Mouse (Mus musculus) brain, embryonic 18.5 days (tissue): ENCODE measurements around the gene Sesn3.
"Not testable (repeated sequence)": the region's sequence is repeated elsewhere in the genome, so short reads cannot be mapped to it uniquely, and the experiment has no call there.

ENCODE experiments used
- DNase-seq: peaks from one replicate; pipeline ENCODE4 v3.0.0-alpha.2; 2012; ENCODE audit warnings: low read depth, low spot score

Gene Sesn3

DNA sequence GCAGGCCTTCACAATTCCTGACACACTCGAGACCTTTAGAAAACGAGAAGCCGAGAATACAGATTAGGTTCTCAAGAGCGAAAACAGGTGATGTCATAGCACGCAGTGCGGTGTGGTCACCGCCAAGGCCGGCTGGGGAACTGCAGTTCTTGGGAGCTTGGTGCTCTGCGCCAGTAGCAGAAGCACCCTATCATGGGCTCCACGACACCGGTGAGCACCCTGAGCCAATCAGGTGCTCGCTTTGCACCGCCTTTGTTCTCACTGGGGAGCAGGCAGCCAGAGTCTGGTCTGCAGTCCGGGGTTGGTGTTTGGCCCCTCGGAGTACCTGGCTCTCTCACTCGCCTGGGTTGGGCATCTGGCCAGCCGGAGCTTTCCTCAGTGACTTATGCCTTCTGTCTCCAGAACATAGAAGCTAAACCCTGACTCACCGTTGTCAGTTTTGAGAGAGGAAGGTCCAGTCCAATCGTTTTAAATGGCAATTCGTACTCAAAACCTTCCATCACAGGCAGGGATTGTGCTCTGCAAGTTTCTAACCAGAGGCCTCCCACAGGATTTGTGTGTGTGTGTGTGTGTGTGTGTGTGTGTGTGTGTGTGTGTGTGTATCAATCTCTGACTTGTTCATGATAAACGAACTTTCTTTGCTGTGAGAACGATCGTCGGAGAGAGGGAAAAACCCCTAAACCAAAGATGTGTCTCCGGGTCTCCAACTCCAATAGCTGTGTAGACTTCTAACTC, at the start of gene Sesn3:
Gene Sesn3, plus strand, starts transcription at position 82 of the 735 bp plus-strand sequence.
- DNase-seq = no peak

DNA sequence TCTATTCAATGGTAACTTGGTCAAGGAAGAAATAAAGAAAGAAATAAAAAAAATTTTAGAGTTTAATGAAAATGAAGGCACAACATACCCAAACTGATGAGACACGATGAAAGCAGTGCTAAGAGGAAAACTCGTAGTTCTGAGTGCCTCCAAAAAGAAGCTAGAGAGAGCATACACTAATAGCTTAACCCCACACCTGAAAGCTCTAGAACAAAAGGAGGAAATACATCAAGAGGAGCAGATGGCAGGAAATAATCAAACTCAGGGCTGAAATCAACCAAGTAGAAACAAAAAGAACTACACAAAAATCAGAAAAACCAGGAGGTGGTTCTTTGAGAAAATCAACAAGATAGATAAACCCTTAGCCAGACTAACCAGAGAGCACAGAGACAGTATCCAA, 47.8 kb upstream of the Sesn3 start:
- DNase-seq = not testable (repeated sequence)

DNA sequence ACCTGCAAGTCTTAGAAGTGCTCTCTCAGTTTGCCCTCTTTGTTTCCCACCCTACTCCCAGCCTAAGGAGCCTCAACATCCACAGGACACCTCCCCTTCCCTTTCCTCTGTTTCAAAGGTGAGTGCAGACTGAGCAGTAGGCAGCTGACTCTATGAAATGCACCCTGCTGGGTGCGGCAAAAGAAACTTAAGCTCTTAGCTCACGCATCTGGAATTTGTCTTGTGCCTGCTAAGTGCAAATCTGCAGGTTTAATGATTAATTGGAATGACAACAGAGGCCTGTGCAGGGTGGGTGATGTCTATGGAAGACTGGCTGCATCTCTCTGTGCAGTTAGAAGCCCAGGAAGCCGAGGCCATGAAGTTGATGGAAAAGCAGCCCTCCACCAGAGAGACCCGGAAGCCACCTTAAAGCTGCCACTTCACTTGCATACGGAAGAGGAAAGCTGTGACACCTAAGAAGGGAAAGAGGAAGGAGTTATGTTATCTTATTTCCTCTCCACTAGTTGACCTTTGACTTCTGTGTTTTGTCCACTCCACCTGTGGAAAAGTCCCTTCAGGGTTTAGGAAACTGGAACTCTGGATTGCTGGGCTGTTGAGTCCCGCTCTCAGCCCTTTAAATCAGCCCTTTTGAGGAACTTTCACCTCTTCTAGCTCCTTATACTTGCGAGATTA, 41.0 kb upstream of the Sesn3 start:
- DNase-seq = no peak

DNA sequence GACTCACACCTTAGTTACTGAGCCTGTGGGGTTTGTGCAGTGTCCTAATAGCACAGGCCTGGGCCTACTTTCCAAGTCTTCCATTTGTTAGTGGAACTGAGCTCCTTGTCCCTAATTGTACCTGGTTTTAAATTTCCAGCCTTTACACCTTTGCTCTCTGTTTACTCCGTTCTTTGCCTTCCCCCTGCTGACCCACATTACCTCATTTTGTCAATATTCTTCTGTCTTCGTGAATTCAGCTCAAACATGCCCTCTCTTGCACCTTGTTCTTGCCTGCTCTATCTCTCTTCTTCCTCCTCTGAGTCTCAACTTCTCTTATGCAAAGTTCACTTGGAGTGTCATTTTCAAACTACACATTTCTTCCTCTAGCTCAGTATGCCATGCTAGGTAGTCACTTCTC, 39.6 kb upstream of the Sesn3 start:
- DNase-seq = no peak

DNA sequence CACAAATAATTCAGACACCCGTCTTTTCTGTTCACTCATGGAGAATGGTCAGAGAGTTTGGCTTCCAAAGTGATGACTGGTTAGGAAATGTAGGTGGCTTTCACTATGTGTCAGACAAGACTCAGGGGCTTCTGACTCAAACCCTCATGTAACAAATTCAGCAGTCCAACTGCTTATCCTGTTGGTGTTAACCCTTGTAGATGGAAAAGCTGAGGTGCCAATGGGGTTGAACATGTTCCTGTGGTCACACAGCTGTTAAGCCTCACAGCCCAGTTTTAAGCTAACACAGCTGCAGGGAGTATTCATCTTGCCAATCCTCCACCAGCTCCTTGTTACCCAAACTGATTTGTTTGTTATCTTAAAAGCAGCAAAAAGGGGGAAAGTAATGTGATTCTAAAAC, 33.9 kb upstream of the Sesn3 start:
- not testable (repeated sequence) for DNase-seq

DNA sequence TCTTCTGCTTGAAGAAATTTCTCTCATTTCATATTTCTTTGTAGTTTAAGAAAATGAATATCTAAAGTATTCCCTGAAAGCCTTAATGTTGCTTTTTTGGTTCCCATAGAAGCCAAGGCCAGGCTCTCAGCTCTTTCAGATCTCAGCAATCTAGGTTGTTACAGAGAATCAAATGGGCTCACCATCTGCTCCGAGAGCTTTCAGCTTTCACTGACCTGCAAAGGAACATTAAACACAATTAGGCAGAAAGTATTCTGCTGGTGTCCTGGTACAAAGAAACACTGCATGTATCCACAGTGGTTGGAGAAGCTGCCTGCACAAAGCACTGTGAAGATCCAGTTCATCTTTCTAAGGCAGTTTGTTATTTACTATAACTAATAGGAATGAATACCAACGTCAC, 32.6 kb upstream of the Sesn3 start:
- no peak for DNase-seq

DNA sequence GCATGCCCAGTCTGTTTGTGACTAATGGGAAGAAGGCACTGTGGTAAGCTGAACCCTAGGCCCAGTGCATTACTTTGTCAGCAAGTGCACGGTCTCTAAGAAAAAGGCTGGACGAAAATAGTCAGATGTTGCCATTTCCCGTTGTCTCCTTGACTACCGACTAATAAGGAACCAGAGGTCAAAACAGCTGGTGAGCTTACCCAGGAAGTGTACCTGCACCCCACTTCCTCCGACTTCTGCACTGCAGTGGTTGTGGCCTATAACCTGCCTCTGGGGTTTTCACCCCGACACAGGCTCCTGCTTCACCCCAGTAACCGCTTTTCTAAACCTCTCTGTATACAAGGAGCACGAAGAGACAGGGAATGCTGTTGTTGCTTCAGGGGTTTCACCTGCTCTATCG, 30.3 kb upstream of the Sesn3 start:
- DNase-seq = no peak

DNA sequence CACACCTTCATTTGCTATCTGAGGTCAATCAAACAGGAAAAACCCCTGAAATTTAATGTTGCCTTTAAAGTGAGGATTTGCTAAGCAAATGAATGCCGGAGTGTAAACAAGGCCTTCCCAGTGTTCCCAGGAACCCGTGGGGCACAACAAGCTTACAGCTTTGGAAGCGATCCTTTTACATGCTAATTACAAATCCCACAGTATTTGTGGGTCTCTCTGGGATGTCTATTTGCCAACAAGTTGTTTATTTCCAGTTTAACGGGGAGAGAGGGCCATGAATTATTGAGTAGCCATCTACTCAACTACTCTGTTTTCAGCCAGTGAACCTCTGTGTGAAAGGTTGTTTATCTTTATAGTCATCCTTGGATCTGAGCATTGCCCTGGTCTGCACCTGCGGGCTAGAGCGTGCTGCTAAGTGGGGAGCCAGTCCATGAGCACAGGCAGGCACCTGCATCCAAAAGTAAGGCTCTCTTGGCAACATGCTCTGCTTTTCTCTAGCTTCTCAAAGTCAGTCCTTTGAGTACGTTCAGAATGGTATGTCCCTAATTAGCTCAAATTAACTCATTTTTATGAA, 29.8 kb upstream of the Sesn3 start:
- DNase-seq = no peak

DNA sequence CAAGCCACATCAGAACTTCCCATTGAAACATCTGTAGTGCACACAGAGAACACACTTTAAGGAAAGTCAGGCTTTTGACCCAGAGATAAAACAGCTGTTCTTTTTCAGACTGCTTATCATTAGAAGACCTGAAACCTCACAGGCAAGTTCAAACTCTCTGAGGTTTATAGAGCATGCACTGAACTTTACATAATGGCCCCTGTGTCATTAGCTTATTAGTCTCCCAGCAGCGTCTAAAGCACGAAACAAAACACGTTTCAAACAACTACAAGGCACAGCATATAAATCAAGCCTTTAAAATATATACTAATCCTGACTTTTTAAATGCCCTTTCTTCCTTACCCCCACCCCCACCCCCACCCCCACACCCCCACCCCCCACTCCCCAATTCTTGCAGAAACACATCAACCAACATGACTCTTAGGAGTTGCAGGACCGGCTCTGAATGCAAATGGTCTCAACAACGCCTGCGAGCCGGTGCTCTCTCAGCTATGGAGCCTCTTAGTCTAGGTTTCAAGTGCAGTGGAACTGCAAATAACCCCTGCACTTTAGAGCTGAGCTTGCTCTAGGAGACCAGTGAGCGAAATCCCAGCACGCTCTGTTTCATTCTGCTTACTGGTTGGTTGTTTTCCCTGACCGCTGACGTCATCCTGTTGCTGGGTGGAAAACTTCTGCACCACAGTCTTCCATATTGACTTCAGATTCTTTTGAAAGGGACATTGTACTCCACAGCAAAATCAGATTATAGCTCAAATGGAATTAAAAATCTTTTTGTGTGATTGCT, 28.7 kb upstream of the Sesn3 start:
- no peak for DNase-seq

DNA sequence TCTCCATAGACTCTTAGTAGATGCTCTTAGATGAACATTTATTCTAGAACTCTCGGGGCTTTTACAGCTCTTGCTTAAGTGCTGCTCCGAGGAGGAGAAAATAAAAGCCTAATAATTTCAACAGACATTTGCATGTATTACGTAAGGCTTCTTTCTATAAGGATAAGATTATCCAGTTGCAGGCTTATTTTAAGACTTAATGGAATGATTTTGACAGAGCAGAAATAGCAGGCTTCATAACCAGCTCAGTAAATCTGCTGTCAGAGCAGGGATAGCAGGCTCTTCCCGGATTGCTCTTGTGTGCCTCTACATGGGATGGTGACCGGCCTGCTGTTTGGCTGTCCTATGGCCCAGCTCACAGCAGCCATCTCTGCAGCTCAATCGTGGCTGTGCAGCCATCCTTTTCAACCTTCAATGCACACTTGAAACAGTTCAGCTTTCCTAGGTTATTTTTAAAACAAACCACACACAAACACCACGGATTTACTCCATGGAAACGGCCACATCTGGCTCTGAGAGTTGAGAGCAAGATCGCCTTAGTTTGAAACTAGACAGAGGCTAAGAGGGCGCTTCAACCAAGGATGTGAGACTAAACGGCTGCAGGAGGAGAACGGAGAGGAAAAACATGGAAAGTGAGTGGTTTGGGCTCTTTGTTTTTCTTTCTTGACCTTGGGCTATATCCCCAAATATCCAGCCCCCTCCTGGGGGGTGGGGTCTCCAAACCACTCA, 27.2 kb upstream of the Sesn3 start:
- no peak for DNase-seq

DNA sequence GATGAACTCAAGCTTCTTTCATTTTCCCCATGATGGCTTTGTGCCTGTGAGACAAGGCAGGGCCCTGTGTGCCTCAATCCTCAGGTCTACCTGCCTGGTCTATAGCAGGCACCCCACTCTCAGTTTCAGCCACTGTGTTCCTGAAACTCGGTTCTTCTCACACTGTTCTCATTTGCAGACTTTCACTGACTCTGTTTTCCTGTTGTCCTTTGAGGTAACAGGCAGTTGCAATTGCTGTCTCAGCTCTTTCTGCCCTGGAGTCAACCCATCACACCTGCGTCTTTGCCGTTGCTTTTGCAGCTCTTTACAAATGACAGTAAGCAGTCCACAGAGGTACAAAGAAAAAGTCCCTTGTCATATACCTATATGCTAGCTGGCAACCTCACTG, 26.7 kb upstream of the Sesn3 start:
- DNase-seq = no peak

DNA sequence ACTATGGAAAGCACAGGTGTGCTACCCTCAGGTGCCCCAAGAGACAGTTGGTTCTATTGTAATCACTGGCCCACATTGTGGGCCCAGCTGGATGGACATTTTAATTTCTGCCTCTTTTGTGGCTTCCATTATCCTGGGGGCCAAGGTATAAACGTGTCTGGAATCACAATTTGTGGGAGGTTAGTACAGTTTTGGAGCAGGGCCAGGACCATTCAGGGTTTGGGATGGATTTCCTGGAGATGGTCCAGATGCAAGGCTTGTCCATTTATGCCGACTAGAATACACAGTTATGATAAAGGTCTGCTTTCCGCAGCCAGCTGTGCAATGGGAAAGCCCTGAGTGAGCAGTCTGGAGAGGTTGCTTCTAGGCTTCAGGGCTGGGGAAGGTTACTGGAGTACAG, 13.7 kb upstream of the Sesn3 start:
- DNase-seq = no peak

DNA sequence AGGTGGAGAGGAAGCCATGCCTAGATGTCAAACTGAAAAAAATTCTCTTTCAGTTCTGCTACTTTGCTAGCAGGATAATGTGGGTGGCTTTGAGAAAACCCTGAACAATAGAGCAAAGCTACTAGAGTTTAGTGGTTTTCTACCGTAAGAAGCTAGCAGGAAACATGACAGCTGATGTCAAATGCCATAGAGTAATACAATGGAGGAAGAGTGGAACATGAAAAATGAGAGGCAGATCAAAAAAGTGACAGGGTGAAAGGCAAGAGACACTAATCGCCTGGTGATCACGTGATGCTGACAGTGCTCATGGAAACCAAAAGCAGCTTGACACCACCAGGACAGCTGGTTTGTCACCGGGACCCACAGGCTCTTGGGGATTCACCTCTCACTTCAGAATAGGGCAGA, 12.3 kb upstream of the Sesn3 start:
- no peak for DNase-seq

DNA sequence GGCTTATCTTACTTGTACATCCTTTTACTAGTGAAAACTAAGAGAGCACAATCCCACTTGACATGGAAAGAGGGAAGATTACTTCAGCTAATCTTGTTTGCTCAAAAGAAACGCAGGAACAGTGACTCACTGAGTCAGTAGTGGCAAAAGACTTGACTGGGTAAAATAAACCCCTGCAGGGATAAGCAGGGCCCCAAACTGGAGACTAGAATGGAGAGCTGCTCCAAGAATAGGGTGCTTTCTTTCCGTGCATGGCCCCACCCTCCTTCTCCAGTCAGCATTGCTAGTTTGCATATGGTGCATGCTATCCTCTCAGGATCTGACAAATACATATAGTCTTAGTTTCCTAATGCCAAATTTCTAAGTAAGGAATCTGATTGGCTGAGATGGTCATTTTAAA, 8.4 kb upstream of the Sesn3 start:
- DNase-seq = no peak

DNA sequence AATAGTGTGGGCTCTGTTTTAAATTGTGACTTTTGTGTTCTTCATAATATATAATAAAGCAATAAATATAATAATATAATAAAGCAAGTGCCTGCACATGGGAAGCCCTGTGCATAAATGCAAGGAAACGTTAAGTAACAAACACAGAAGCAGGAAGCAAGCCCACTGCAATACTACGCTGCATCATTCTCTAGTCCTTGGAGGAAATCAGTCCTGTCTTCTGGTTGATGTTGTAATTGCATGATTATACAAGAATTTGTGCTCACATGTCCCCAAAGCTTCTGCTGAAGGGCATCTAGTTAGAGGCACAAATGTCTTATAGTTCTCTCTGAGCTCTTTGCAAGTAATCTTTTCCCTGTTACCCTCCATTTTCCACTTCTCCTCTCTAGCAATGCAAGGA, 6.3 kb upstream of the Sesn3 start:
- DNase-seq = no peak

DNA sequence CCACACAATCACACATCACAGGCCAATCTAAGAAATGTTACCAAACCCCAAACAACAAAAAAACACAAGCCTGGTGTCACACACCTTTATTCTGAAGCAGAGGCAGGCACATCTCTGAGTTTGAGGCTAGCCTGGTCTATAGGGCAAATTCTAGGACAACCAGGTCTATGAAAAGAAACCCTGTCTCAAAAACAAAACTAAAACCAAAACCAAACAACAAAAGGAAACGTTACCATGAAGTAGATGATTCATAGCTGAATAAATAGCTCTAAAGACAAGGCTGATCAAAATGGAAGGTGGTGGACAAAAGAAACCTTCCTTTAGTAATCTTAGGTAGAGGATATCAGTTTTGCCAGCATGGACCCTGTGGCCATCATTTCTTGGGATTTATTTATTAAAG, 1.9 kb upstream of the Sesn3 start:
- DNase-seq = no peak

DNA sequence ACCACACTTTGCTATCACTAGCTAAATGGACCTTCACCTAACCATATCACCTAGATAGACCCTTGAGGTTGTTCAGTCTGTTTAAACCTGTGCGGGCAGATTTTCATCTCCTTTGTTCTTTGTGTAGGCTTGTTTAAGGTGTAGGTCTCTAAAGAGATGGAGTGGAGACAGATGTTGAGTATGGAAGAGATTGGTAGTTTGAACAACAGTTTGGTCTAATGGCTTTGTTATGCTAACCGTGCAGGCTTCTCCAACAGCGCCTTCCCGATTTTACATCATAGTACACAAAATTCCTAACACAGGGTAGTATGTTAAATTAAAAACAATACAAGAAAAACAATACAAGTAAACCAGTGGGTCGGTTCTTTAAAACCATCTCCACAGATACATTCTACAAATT, 281 bp upstream of the Sesn3 start:
- no peak for DNase-seq

DNA sequence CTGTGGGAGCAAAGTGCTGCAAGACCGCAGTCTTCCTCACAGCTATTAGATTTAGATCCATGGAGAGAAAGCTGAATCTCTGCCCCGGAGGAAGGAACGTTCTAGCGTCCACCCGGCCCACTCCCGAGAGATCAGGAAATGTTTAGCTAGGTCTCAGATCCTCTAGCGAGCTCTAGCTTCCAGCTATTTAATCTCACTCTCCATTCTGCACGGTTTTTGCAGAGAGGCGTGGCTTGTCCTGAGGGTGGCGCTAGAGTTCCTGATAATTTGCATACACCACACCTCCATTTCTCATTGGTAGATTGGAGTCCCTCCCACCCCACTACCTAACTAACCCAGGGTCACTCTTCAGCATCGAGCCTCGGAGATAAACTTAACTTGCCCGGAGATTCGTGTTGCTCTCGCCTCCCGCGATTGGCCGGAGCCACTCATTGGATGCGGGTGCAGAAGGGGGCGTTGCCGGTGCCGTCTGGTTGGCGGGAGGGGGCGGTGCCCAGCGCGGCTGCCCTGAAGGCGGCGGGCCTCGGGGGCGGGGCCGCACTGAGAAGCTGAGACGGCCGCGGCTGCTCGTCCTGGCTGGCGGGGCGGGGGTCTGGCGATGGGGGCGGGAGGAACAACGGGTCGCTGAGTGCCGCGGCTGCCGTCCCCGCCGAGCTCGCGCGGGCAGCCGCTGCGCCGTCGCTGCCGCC, 1.1 kb downstream of the Sesn3 start:
- DNase-seq = peak; percentile 99

DNA sequence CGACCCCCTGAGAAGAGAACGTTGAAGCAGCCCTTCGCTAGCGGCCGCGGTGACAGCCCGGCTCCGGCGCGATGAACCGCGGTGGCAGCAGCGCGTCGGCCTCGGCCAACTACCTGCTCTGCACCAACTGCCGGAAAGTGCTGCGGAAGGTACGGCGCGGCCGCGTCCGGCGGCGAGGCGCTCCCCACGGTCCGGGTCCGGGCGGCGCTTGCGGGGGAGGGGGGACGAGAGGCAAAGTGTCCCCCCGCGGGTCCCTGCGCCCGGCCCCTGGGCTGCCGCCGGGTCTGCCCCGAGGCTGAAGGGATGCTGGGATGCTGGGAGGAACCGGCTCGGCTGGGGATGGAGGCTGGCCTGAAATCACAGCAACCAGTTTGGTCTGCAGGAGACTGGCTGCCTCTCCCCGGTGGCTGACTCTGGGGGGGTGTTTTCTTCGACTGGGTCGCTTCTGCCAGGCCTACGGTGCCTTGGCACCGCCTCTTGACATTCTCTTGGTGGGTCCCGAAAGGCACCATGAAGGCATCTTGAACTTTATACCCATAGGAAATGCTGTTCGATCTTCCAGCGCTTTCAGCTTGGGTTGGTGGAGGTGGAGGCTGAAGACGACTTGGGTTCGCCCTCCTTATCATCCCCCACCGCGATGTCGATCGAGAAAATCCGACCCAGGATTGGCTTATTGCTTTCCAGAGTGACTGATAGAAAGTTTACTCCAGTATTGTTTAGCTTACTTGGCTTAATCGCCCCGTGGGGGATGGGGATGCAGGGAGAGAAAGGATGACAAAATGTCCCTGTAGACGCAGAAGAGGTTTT, 1.8 kb downstream of the Sesn3 start:
- no peak for DNase-seq

DNA sequence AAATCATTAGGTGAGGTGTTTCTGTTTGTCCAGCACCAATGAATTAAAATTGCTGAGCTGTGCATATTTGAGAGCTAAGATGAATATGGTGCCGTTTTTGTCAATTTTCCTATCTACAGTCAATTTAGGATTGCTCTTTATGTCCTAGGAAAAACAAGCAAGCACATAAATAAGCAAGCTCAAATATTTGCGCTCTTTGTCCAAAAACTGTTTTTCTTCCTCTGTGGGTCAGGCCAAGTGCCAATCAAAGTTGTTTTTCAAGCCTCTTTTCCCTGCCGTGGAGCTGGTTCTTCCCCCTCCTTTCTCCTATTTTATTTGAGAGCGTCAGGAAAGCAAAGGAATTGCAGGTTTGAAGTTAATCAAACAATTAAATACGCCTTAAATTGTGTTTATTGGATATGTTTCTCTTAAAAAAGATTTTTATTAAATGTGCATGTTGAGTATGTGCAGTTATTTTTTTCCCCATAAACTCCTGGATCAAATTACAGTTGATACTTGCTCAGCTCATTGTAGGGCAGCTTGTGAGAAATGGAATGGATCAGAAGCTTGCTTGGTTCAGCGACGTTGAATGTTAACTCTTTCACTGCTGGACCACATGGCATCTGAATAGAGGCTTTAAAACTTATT, 2.6 kb downstream of the Sesn3 start:
- no peak for DNase-seq
